Mouse (Mus musculus) sigmoid colon, adult 10 weeks (tissue): ENCODE results near the gene Krt9. TPM values are rescaled to one million over a fixed set of nuclear protein-coding genes. Genes with fewer than 3 reads are reported as not detected.

Source experiments
- polyA plus RNA-seq: library from polyadenylated mRNA; stranded (reverse); fragments of 350-450 nt; fragmentation: Illumina TruSeq; extraction: RNeasy Lipid Tissue Mini Kit (QIAGEN cat#74804); gene quantifications from one replicate; pipeline ENCODE4 v1.2.3, GENCODE M21; 2014; ENCODE audit warnings: low read depth, low replicate concordance

Gene Krt9
- polyA plus RNA-seq: not detected

GRCm38 (mm10) chr11:100192992-100193391 is at the start of gene Krt9:
TSS of gene Krt9 (minus strand) at chr11:100193246.

DNA sequence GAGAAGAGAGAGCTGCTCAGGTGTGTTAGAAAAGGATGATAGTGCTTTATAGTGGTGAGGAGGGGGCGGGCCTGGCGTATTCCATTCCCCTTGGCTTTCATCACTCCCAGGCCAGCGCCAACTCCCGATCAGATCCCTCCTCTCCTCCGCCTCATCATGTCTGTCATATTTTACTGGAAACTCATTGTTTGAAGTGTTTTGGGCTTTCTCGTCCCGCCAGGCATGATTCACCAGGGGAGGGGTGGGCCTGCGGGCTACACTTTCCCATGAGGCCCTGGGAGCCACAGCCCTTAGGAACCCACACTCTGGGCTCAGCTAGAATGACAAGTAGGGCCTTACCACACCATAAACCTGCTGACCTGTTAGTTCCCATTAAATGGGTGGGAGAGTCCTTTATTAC is 14.5 kb upstream of the Krt9 start, which contains the start of gene Krt14:
TSS of gene Krt14 (minus strand) at position 51 of the 400 bp plus-strand sequence.

GRCm38 (mm10) chr11:100148615-100149330 is 44.3 kb downstream of the Krt9 start, which contains the start of gene Krt19:
TSS of gene Krt19 (minus strand) at chr11:100148665.

Other genes with a start within 250 kb of the Krt9 start
- gene Krtap9-5, start 244.8 kb downstream of the Krt9 start, polyA plus RNA-seq: not detected
- gene Krtap29-1, start 214.2 kb downstream of the Krt9 start, polyA plus RNA-seq: not detected
- not detected for gene Krtap16-1, start 206.6 kb downstream of the Krt9 start, polyA plus RNA-seq
- not detected for gene Krtap17-1, start 199.3 kb downstream of the Krt9 start, polyA plus RNA-seq
- not detected for gene Krt33a, start 177.0 kb downstream of the Krt9 start, polyA plus RNA-seq
- not detected for gene Krt33b, start 163.4 kb downstream of the Krt9 start, polyA plus RNA-seq
- not detected for gene Krt34, start 151.7 kb downstream of the Krt9 start, polyA plus RNA-seq
- gene Krt31, start 142.7 kb downstream of the Krt9 start, polyA plus RNA-seq: not detected
- gene Krt32, start 105.0 kb downstream of the Krt9 start, polyA plus RNA-seq: not detected
- not detected for gene Krt35, start 97.0 kb downstream of the Krt9 start, polyA plus RNA-seq
- gene Krt36, start 87.6 kb downstream of the Krt9 start, polyA plus RNA-seq: not detected
- not detected for gene Krt13, start 71.7 kb downstream of the Krt9 start, polyA plus RNA-seq
- not detected for gene Krt15, start 57.3 kb downstream of the Krt9 start, polyA plus RNA-seq
- gene Krt19, start 44.6 kb downstream of the Krt9 start, polyA plus RNA-seq: 104 TPM
- not detected for gene Krt14, start 14.3 kb upstream of the Krt9 start, polyA plus RNA-seq
- gene Krt16, start 55.7 kb upstream of the Krt9 start, polyA plus RNA-seq: not detected
- not detected for gene Krt17, start 67.8 kb upstream of the Krt9 start, polyA plus RNA-seq
- gene Krt42, start 76.6 kb upstream of the Krt9 start, polyA plus RNA-seq: not detected
- 1,895 TPM for gene Eif1, start 126.6 kb upstream of the Krt9 start, polyA plus RNA-seq
- gene Gast, start 141.2 kb upstream of the Krt9 start, polyA plus RNA-seq: not detected
- 0.54 TPM for gene Hap1, start 162.9 kb upstream of the Krt9 start, polyA plus RNA-seq
- gene Jup, start 204.5 kb upstream of the Krt9 start, polyA plus RNA-seq: 5.2 TPM
- 0.88 TPM for gene P3h4, start 221.6 kb upstream of the Krt9 start, polyA plus RNA-seq
- 0.66 TPM for gene Fkbp10, start 222.5 kb upstream of the Krt9 start, polyA plus RNA-seq
- 7.8 TPM for gene Nt5c3b, start 248.6 kb upstream of the Krt9 start, polyA plus RNA-seq
- gene Klhl10, start 248.7 kb upstream of the Krt9 start, polyA plus RNA-seq: 0.69 TPM